ENCODE assay signal across 31 mouse cellular contexts in genomic region chr5:150994096-150994495, GRCm38 (mm10). TPM values are rescaled to one million over a fixed set of nuclear protein-coding genes. Genes with fewer than 3 reads are reported as not detected.
"Had no signal": no experiment of that assay in that cellular context is flagged by ENCODE, and none has a peak within 500 bp of the region (broad histone marks: within the 10 kb centered on the region; RNA-seq: fewer than 3 reads in every experiment).

No protein-coding gene starts in this region.

- H3K27me3 ChIP-seq: embryonic facial prominence, embryonic 12.5 days; embryonic facial prominence, embryonic 13.5 days; embryonic facial prominence, embryonic 15.5 days; forebrain, embryonic 12.5 days; forebrain, embryonic 13.5 days; forebrain, embryonic 15.5 days had no signal

- DNase-seq: cerebellum, adult 2 months; cerebellum, adult 8-10 months; cerebellum, adult 9-10 months; cerebellum, adult 9-11 months; cerebellum, postnatal 10 days; cerebellum, postnatal 14 days; cerebellum, postnatal 25 days; cerebellum, postnatal 36 days; embryo, embryonic 11 days; forebrain, postnatal 0 days; gastrocnemius, adult 2 months; gastrocnemius, postnatal 10 days; gastrocnemius, postnatal 14 days; gastrocnemius, postnatal 25 days; gastrocnemius, postnatal 36 days; heart, adult 18-20 months; heart, adult 2 months had no signal

- H3K4me3 ChIP-seq: embryonic facial prominence, embryonic 10.5 days; embryonic facial prominence, embryonic 12.5 days; embryonic facial prominence, embryonic 13.5 days; embryonic facial prominence, embryonic 15.5 days; erythroblast, embryonic 14.5 days; forebrain, embryonic 10.5 days; forebrain, embryonic 12.5 days; forebrain, embryonic 13.5 days; forebrain, embryonic 15.5 days; gastrocnemius, adult 2 months; heart, adult 2 months had no signal

- H3K36me3 ChIP-seq: embryonic facial prominence, embryonic 10.5 days; embryonic facial prominence, embryonic 12.5 days; embryonic facial prominence, embryonic 13.5 days; embryonic facial prominence, embryonic 15.5 days; forebrain, embryonic 10.5 days; forebrain, embryonic 12.5 days; forebrain, embryonic 15.5 days had no signal

- H3K9me3 ChIP-seq: embryonic facial prominence, embryonic 10.5 days; embryonic facial prominence, embryonic 12.5 days; embryonic facial prominence, embryonic 15.5 days; forebrain, embryonic 10.5 days; forebrain, embryonic 12.5 days; forebrain, embryonic 13.5 days; forebrain, embryonic 15.5 days had no signal

- H3K4me2 ChIP-seq: embryonic facial prominence, embryonic 12.5 days; embryonic facial prominence, embryonic 13.5 days; embryonic facial prominence, embryonic 15.5 days; forebrain, embryonic 12.5 days; forebrain, embryonic 13.5 days; forebrain, embryonic 15.5 days had no signal

- H3K9ac ChIP-seq: embryonic facial prominence, embryonic 12.5 days; embryonic facial prominence, embryonic 13.5 days; embryonic facial prominence, embryonic 15.5 days; forebrain, embryonic 12.5 days; forebrain, embryonic 13.5 days; forebrain, embryonic 15.5 days; forebrain, postnatal 0 days had no signal

- H3K27ac ChIP-seq: embryonic facial prominence, embryonic 10.5 days; embryonic facial prominence, embryonic 12.5 days; embryonic facial prominence, embryonic 13.5 days; embryonic facial prominence, embryonic 15.5 days; forebrain, embryonic 10.5 days; forebrain, embryonic 12.5 days; forebrain, embryonic 13.5 days; forebrain, embryonic 15.5 days; gastrocnemius, adult 2 months; heart, adult 2 months had no signal

- ATAC-seq: forebrain, embryonic 13.5 days; forebrain, embryonic 14.5 days; forebrain, embryonic 15.5 days; forebrain, embryonic 16.5 days; forebrain, postnatal 0 days had no signal

- H3K4me1 ChIP-seq: embryonic facial prominence, embryonic 10.5 days; embryonic facial prominence, embryonic 12.5 days; embryonic facial prominence, embryonic 13.5 days; embryonic facial prominence, embryonic 15.5 days; forebrain, embryonic 10.5 days; forebrain, embryonic 12.5 days; forebrain, embryonic 13.5 days; forebrain, embryonic 15.5 days had no signal

RNA-seq across cellular contexts. Expression of gene Kl, which starts 41.7 kb away (rescaled TPM):
- total RNA-seq: common myeloid progenitor, adult 5-6 weeks; granulocyte monocyte progenitor cell, adult 5-6 weeks had no signal
- polyA plus RNA-seq: embryonic facial prominence, embryonic 11.5 days; erythroblast, embryonic 14.5 days had no signal
